Mouse (Mus musculus): ENCODE measurements around the gene Arhgap15. TPM values are rescaled to one million over a fixed set of nuclear protein-coding genes. Genes with fewer than 3 reads are reported as not detected.

Gene Arhgap15
- total and polyA plus RNA-seq, 3 experiments = 0.89 to 56.4 (median 39.8) TPM

DNA sequence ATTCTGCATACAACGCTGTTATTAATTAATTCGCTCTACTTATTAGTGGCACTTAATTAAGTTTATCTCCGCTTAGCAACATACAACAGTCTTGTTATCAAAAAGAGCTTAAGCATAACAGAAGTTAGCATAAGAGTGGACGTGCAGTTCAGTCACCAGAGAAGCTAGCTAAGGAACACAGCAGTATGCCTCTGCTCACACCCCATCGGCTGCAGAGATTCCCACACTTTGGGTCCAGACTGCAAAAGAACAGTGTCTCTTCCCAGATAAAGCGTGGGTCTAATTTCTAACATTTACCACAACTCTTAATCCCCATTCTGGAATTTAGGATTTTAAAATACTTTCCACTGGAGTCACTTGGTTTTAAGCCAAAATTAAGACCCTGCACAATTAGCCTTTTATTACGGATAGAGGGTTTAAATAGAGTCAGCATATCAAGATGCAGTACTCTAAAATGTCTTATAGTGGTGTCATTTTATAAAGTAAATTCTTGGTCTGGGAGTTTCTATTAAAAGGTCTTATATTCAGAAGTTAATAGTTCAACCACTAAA, 400.0 kb downstream of the Arhgap15 start:
- Histone ChIP-seq H3K4me3 (ENCODE audit: low read depth, low read length) (no peak overlapping the region), H3K4me1 (ENCODE audit: insufficient read depth, low read depth, low read length) (no peaks in the 10 kb centered on the region), H3K9me3 (replicated peaks) (no peaks in the 10 kb centered on the region), H3K36me3 (replicated peaks) (no peaks in the 10 kb centered on the region), H3K27me3 (ENCODE audit: insufficient read depth, low read length) (no peaks in the 10 kb centered on the region)
- no peak for DNase-seq (ENCODE audit: low spot score)
- no peak for ATAC-seq (ENCODE audit: extremely low read depth, insufficient number of reproducible peaks, low FRiP score, poor library complexity, severe bottlenecking)
- no peak for TF ChIP-seq TAL1 (conservative IDR thresholded peaks at IDR 0.05; ENCODE audit: low read depth, low read length)
- TF ChIP-seq CTCF (IDR thresholded peaks at IDR 0.05; ENCODE audit: low read depth, low read length) = no peak
- TF ChIP-seq GATA2 (IDR thresholded peaks at IDR 0.05; ENCODE audit: borderline replicate concordance, low read depth, low read length) = no peak
- no peak for TF ChIP-seq POLR2AphosphoS5 (IDR thresholded peaks at IDR 0.05; ENCODE audit: insufficient replicate concordance, low read depth, low read length)
- TF ChIP-seq GATA1 (IDR thresholded peaks at IDR 0.05; ENCODE audit: borderline replicate concordance, low read length) = no peak

DNA sequence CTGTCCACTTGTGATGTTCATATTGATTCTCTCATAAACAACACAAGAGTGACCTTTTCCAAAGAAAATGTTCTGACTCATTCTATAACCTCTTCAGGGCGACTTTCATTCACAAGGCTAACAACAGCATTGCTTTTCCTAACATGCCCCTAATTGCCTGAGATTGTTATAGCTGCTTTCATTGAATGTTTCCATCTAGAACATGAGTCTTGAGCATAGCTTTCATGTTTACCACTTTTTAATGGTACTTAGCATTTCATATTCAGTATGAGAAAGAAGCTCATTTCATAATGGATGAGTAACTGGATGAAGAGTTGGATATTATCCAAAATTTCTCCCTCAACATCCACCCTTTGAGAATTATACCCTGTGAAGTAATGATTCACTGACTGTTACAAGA, 403.7 kb downstream of the Arhgap15 start:
- DNase-seq (ENCODE audit: low spot score) (no peak), ATAC-seq (ENCODE audit: extremely low read depth, insufficient number of reproducible peaks, low FRiP score, poor library complexity, severe bottlenecking) (no peak)
- no peaks in the 10 kb centered on the region for H3K9me3 ChIP-seq (replicated peaks)
- no peak for TF ChIP-seq GATA1 (IDR thresholded peaks at IDR 0.05; ENCODE audit: borderline replicate concordance, low read length)
- H3K27me3 ChIP-seq (ENCODE audit: insufficient read depth, low read length) = no peaks in the 10 kb centered on the region
- H3K4me1 ChIP-seq (ENCODE audit: insufficient read depth, low read depth, low read length) = no peaks in the 10 kb centered on the region
- no peaks in the 10 kb centered on the region for H3K36me3 ChIP-seq (replicated peaks)
- H3K4me3 ChIP-seq (ENCODE audit: low read depth, low read length) = no peak overlapping the region

DNA sequence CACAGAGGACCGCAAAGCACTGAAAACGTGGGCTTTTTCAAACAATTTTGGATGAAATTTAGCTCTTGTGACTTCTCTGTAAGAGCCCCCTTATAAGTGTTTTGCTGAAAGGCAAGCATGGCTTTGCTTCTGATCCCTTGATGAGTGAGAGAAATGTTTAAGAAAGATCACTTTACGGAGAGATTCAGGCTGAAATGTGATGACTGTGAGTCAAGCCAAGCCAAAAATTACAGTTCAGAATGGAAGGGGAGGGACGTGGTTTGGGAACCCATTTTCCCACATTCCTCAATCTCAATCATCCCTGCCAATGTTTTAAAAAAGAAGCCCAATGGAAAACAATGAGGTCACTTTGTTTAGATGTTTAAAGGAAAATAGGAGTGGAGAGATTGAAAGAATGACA, 411.7 kb downstream of the Arhgap15 start:
- DNase-seq (ENCODE audit: low spot score) = no peak
- Histone ChIP-seq H3K4me3 (ENCODE audit: low read depth, low read length) (no peak overlapping the region), H3K4me1 (ENCODE audit: insufficient read depth, low read depth, low read length) (no peaks in the 10 kb centered on the region), H3K27me3 (ENCODE audit: insufficient read depth, low read length) (no peaks in the 10 kb centered on the region), H3K36me3 (replicated peaks) (no peaks in the 10 kb centered on the region), H3K9me3 (replicated peaks) (no peaks in the 10 kb centered on the region)
- no peak for ATAC-seq (ENCODE audit: extremely low read depth, insufficient number of reproducible peaks, low FRiP score, poor library complexity, severe bottlenecking)
- TF ChIP-seq CTCF (IDR thresholded peaks at IDR 0.05; ENCODE audit: low read depth, low read length) (no peak), GATA1 (IDR thresholded peaks at IDR 0.05; ENCODE audit: borderline replicate concordance, low read length) (no peak), TAL1 (conservative IDR thresholded peaks at IDR 0.05; ENCODE audit: low read depth, low read length) (no peak), GATA2 (IDR thresholded peaks at IDR 0.05; ENCODE audit: borderline replicate concordance, low read depth, low read length) (no peak), POLR2AphosphoS5 (IDR thresholded peaks at IDR 0.05; ENCODE audit: insufficient replicate concordance, low read depth, low read length) (no peak)

DNA sequence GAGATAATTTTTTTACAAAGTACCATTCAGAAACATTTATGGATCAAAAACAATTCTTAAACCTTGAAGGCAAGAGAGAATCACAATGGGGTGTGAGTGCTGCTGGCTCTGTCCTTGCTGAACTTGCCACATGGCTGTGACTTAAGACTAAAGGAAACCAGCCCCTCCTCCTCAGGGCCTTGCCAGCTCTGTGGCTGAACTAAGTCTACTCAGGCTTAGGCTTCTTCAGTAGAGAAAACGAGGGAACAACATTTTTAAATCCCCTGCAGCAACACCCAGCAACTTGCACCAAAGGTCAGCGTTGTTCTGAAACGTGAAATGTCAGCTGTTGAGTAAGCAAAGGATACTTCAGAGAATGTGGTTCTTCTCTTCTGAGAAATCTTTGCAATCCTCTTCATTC, 417.2 kb downstream of the Arhgap15 start:
- Histone ChIP-seq H3K9me3 (replicated peaks) (no peaks in the 10 kb centered on the region), H3K4me3 (ENCODE audit: low read depth, low read length) (no peak overlapping the region), H3K36me3 (replicated peaks) (no peaks in the 10 kb centered on the region), H3K4me1 (ENCODE audit: insufficient read depth, low read depth, low read length) (no peaks in the 10 kb centered on the region), H3K27me3 (ENCODE audit: insufficient read depth, low read length) (no peaks in the 10 kb centered on the region)
- TF ChIP-seq TAL1 (conservative IDR thresholded peaks at IDR 0.05; ENCODE audit: low read depth, low read length) = no peak
- no peak for TF ChIP-seq GATA2 (IDR thresholded peaks at IDR 0.05; ENCODE audit: borderline replicate concordance, low read depth, low read length)
- no peak for TF ChIP-seq GATA1 (IDR thresholded peaks at IDR 0.05; ENCODE audit: borderline replicate concordance, low read length)
- no peak for TF ChIP-seq CTCF (IDR thresholded peaks at IDR 0.05; ENCODE audit: low read depth, low read length)
- TF ChIP-seq POLR2AphosphoS5 (IDR thresholded peaks at IDR 0.05; ENCODE audit: insufficient replicate concordance, low read depth, low read length) = no peak
- no peak for DNase-seq (ENCODE audit: low spot score)
- no peak for ATAC-seq (ENCODE audit: extremely low read depth, insufficient number of reproducible peaks, low FRiP score, poor library complexity, severe bottlenecking)

DNA sequence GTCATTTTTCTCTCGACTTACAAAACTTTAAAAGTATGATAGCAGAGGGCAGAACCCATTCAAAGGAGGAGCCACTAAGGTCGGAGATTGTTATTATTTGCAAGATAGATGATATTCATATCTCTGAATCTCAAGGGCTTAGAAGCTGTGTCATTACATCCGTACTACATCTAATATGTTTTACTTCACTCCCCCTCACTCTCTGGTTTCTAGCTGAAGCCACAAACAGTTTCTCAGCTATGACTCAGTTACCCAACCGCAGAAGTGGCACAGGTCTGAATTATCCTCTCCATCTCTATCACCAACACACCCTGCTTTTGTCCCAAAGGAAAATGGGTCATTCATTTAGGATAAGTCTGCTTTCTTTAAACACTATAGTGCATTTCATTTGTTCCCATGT, 418.1 kb downstream of the Arhgap15 start:
- Histone ChIP-seq H3K4me1 (ENCODE audit: insufficient read depth, low read depth, low read length) (no peaks in the 10 kb centered on the region), H3K9me3 (replicated peaks) (no peaks in the 10 kb centered on the region), H3K36me3 (replicated peaks) (no peaks in the 10 kb centered on the region), H3K27me3 (ENCODE audit: insufficient read depth, low read length) (no peaks in the 10 kb centered on the region), H3K4me3 (ENCODE audit: low read depth, low read length) (no peak overlapping the region)
- ATAC-seq (ENCODE audit: extremely low read depth, insufficient number of reproducible peaks, low FRiP score, poor library complexity, severe bottlenecking) (no peak), DNase-seq (ENCODE audit: low spot score) (no peak)
- no peak for TF ChIP-seq POLR2AphosphoS5 (IDR thresholded peaks at IDR 0.05; ENCODE audit: insufficient replicate concordance, low read depth, low read length)
- TF ChIP-seq TAL1 (conservative IDR thresholded peaks at IDR 0.05; ENCODE audit: low read depth, low read length) = no peak
- no peak for TF ChIP-seq GATA2 (IDR thresholded peaks at IDR 0.05; ENCODE audit: borderline replicate concordance, low read depth, low read length)
- TF ChIP-seq GATA1 (IDR thresholded peaks at IDR 0.05; ENCODE audit: borderline replicate concordance, low read length) = no peak

DNA sequence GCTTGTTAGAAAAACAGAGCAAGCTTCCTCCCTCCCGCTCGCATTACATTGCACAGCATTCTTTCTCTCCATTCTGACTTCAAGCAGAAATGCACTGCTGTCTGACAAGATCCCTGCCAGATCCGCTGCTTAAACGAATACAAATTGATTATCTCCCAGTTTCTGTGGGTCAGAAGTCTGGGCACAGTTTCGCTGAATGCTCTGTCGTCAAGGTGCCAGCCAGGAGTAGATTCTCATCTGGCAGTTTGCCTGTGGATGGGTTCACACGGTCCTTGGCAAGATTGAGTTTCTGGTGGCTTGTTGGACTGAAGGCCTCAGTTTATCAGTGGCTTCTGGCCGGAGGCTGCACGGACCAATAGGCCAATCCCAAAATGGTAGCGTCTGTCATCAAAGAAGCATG, 435.9 kb downstream of the Arhgap15 start:
- no peaks in the 10 kb centered on the region for H3K36me3 ChIP-seq (replicated peaks)
- no peak for DNase-seq (ENCODE audit: low spot score)
- H3K4me1 ChIP-seq (ENCODE audit: insufficient read depth, low read depth, low read length) = no peaks in the 10 kb centered on the region
- H3K9me3 ChIP-seq (replicated peaks) = no peaks in the 10 kb centered on the region
- no peaks in the 10 kb centered on the region for H3K27me3 ChIP-seq (ENCODE audit: insufficient read depth, low read length)
- H3K4me3 ChIP-seq (ENCODE audit: low read depth, low read length) = no peak overlapping the region
- ATAC-seq (ENCODE audit: extremely low read depth, insufficient number of reproducible peaks, low FRiP score, poor library complexity, severe bottlenecking) = no peak
- TF ChIP-seq POLR2AphosphoS5 (IDR thresholded peaks at IDR 0.05; ENCODE audit: insufficient replicate concordance, low read depth, low read length) (no peak), GATA1 (IDR thresholded peaks at IDR 0.05; ENCODE audit: borderline replicate concordance, low read length) (no peak), CTCF (IDR thresholded peaks at IDR 0.05; ENCODE audit: low read depth, low read length) (no peak), TAL1 (conservative IDR thresholded peaks at IDR 0.05; ENCODE audit: low read depth, low read length) (no peak), GATA2 (IDR thresholded peaks at IDR 0.05; ENCODE audit: borderline replicate concordance, low read depth, low read length) (no peak)

DNA sequence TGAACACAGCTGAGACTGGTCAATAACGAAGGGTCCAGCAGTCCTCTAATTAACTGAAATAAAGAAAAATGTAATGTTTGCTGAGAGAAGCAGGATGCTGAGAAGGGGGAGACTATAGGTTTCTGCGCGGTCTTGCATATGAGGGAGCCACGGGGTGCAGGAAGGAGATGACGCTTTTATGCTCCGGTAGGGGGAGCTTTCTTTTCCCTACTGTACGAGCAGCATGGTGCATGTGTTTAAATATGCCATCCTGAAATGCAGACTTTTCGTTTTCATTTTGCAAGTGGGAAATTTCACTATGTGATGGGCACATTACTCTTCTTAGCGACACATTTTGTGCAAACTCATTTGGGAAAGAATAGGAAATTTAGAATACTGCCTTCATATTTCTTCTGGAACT, 442.1 kb downstream of the Arhgap15 start:
- no peaks in the 10 kb centered on the region for H3K4me1 ChIP-seq (ENCODE audit: insufficient read depth, low read depth, low read length)
- TF ChIP-seq GATA1 (IDR thresholded peaks at IDR 0.05; ENCODE audit: borderline replicate concordance, low read length) = no peak
- DNase-seq (ENCODE audit: low spot score) = no peak
- H3K36me3 ChIP-seq (replicated peaks) = no peaks in the 10 kb centered on the region
- ATAC-seq (ENCODE audit: extremely low read depth, insufficient number of reproducible peaks, low FRiP score, poor library complexity, severe bottlenecking) = no peak
- no peaks in the 10 kb centered on the region for H3K9me3 ChIP-seq (replicated peaks)
- H3K27me3 ChIP-seq (ENCODE audit: insufficient read depth, low read length) = no peaks in the 10 kb centered on the region
- no peak overlapping the region for H3K4me3 ChIP-seq (ENCODE audit: low read depth, low read length)

Measured in G1E (cell line).